ENCODE assay signal across 9 mouse cellular contexts in genomic region chr2:55435721-55436260, GRCm38 (mm10). TPM values are rescaled to one million over a fixed set of nuclear protein-coding genes. Genes with fewer than 3 reads are reported as not detected.
A peak's percentile ranks its signal among the peaks of the same experiment; 100 is the strongest.
DNase-seq lines count a peak whose midpoint lies in the region; ATAC-seq and TF ChIP-seq lines count a peak whose summit lies in the region.
"Had no signal": no experiment of that assay in that cellular context is flagged by ENCODE, and none has a peak within 500 bp of the region (broad histone marks: within the 10 kb centered on the region; RNA-seq: fewer than 3 reads in every experiment).

Gene Kcnj3, plus strand, starts transcription at chr2:55435970.

- H3K4me3 ChIP-seq in cerebellum, adult 2 months (replicated peaks; ENCODE audit: insufficient read depth, low read depth, low read length) = peak within 1 kb of the TSS; percentile 59
- H3K4me3 ChIP-seq in hindbrain, embryonic 14.5 days (replicated peaks; ENCODE audit: low read length) = peak within 1 kb of the TSS; percentile 55
- peak within 1 kb of the TSS; percentile 52 for H3K4me3 ChIP-seq in limb, embryonic 10.5 days

- no peaks in the 10 kb centered on the region for H3K36me3 ChIP-seq in hindbrain, embryonic 14.5 days (replicated peaks; ENCODE audit: control insufficient read depth, insufficient read depth)
- no peaks in the 10 kb centered on the region for H3K36me3 ChIP-seq in limb, embryonic 10.5 days

- H3K9ac ChIP-seq in hindbrain, embryonic 14.5 days = peak within 1 kb of the TSS; percentile 66

- peak within 1 kb of the TSS; percentile 75 for H3K4me2 ChIP-seq in hindbrain, embryonic 14.5 days (replicated peaks)

- H3K27ac ChIP-seq in cerebellum, adult 2 months (ENCODE audit: insufficient read depth, low read length) = peak within 1 kb of the TSS; percentile 91
- H3K27ac ChIP-seq in hindbrain, embryonic 14.5 days = peak within 1 kb of the TSS; percentile 65
- H3K27ac ChIP-seq in limb, embryonic 10.5 days = no peak within 1 kb of the TSS
- H3K27ac ChIP-seq: macrophage had no signal

- peak; percentile 88 for TF ChIP-seq POLR2A in cerebellum, adult 2 months (IDR thresholded peaks at IDR 0.05; ENCODE audit: borderline replicate concordance, insufficient read depth, low read length)

- no peaks in the 10 kb centered on the region for H3K27me3 ChIP-seq in cerebellum, adult 2 months (ENCODE audit: control insufficient read depth, insufficient read depth, low read length)
- H3K27me3 ChIP-seq in hindbrain, embryonic 14.5 days (ENCODE audit: control insufficient read depth, insufficient read depth, low read length) = 0 out of 2 replicates have a peak, but pooled peaks cover 3% of the 10 kb centered on the region
- H3K27me3 ChIP-seq in limb, embryonic 10.5 days (ENCODE audit: low read depth, poor library complexity, severe bottlenecking) = peaks cover 52% of the 10 kb centered on the region

- H3K4me1 ChIP-seq in cerebellum, adult 2 months (ENCODE audit: control insufficient read depth, insufficient read depth, low read length) = no peaks in the 10 kb centered on the region
- H3K4me1 ChIP-seq in hindbrain, embryonic 14.5 days (replicated peaks; ENCODE audit: control insufficient read depth, insufficient read depth, low read length) = peaks cover 3% of the 10 kb centered on the region; the same call in 1 of the 2 replicates
- peaks cover 25% of the 10 kb centered on the region for H3K4me1 ChIP-seq in limb, embryonic 10.5 days

- peak; percentile 88 for ATAC-seq in hindbrain, embryonic 14.5 days (ENCODE audit: low FRiP score)

- no peaks in the 10 kb centered on the region for H3K9me3 ChIP-seq in hindbrain, embryonic 14.5 days (ENCODE audit: control insufficient read depth, low read length)
- no peaks in the 10 kb centered on the region for H3K9me3 ChIP-seq in limb, embryonic 10.5 days (replicated peaks)

- TF ChIP-seq CTCF in cerebellum, adult 2 months (IDR thresholded peaks at IDR 0.05; ENCODE audit: borderline replicate concordance, insufficient read depth, low read depth, low read length) = no peak

- WGBS in cerebellum, adult 2 months = under 1% methylated on average over 20 of the region's 20 CpGs
- WGBS in hindbrain, embryonic 14.5 days = under 1% methylated on average over 20 of the region's 20 CpGs
- WGBS in limb, embryonic 10.5 days = under 1% methylated on average over 20 of the region's 20 CpGs

- DNase-seq in ES-CJ7 (ENCODE audit: low read depth, low spot score) = peak; percentile 35
- peak; percentile 86 to 88 for DNase-seq in cerebellum, adult 2 months
- peak; percentile 12 for DNase-seq in forelimb bud, embryonic 11.5 days (ENCODE audit: low read depth, low spot score)
- peak; percentile 60 for DNase-seq in hindbrain, embryonic 14.5 days (ENCODE audit: low spot score)
- peak; percentile 57 for DNase-seq in limb, embryonic 10.5 days (ENCODE audit: low spot score)
- DNase-seq in right cerebral cortex, postnatal 10 days (ENCODE audit: low spot score in 2 of 2) = peak; percentile 86 to 91
- no peak for DNase-seq in B cell, adult 2 months
- no peak for DNase-seq in c-Kit-positive CD71-positive TER-119-positive erythroid progenitor cells, embryonic 14.5 days (ENCODE audit: low spot score)

RNA-seq across cellular contexts. Expression of gene Kcnj3, which starts in this region (rescaled TPM):
- polyA plus RNA-seq in cerebellum, adult 2 months (2012; rRNA removed) = 57.5 and 57.7 TPM in 2 replicates
- 7.8 and 8.8 TPM in 2 replicates for polyA plus RNA-seq in hindbrain, embryonic 14.5 days (2014; fragmentation: Nextera tagmentation; extraction: Ambion mirVana)
- polyA plus RNA-seq in limb, embryonic 10.5 days (2016; fragmentation: Nextera tagmentation; extraction: Ambion mirVana) = 0.19 TPM in 1 of 2 replicates, not detected in the other
- polyA plus RNA-seq: macrophage had no signal

Comparison
In these comparisons a context has a peak if more than half of its experiments do, and no peak if none do; other contexts are left out.
1. Peak in DNase-seq and H3K4me3 ChIP-seq in limb, embryonic 10.5 days; RNA of the gene not detected or under 1 TPM.
2. DNase-seq: peak in ES-CJ7 (single experiment), cerebellum, adult 2 months (2 of 2), forelimb bud, embryonic 11.5 days (single experiment), hindbrain, embryonic 14.5 days (single experiment) and right cerebral cortex, postnatal 10 days (2 of 2); none in B cell, adult 2 months (0 of 2) and c-Kit-positive CD71-positive TER-119-positive erythroid progenitor cells, embryonic 14.5 days (single experiment).
3. Peak in every context shown above with its lines, with median percentiles within 50 percentile points of each other: H3K4me3 ChIP-seq.